Mouse (Mus musculus): ENCODE measurements around the gene Ggnbp2.

DNA sequence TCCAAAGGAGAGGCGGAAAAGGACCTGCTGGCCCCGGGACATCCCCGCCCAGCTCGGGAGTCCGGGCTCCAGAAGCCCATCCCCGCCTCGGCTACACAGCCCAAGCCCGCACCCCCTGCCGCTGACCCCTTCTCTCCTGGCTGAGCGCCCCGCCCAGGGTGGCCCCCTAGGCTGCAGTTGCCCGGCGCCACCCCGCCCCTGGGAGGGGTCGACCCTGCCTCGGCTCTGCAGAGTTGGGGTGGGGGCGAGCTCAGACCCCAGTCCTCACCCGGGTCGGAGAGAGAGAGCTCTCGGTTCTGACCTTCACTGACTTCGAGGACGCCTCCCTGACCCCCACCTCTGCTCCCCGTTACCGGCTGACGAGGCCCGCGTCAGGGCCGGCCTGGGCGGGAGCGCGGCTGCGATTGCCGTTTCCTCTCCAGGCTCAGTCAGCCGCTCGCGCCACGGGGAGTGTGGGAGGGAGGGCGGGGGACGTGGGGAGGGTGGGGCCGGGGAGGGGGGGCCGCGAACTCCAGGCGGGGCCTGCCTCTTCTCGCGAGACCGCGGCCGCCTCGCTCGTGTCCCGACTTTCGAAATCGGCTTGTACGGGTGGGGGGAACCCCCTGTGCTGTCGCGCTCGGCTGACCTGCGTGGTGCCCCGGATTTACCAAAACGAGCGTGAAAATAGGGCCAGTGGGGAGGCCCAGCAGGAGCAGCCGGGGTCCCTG lies at the start of gene Ggnbp2:
- TF ChIP-seq MYOD1 (IDR thresholded peaks at IDR 0.05; ENCODE audit: control insufficient read depth in 1 of 3, insufficient read length in 2 of 3, low read depth in 2 of 3) (peak in 1 of 3 experiments; percentile 42), POLR2A (IDR thresholded peaks at IDR 0.05; ENCODE audit: insufficient read length, low read depth) (peak; percentile 81), CEBPB (IDR thresholded peaks at IDR 0.05; ENCODE audit: insufficient read depth, poor library complexity, severe bottlenecking) (peak; percentile 45; the same call in 1 of the 2 replicates), E2F4 (IDR thresholded peaks at IDR 0.05; ENCODE audit: insufficient read depth) (peak; percentile 34), USF1 (IDR thresholded peaks at IDR 0.05; ENCODE audit: low read depth) (no peak), TCF12 (IDR thresholded peaks at IDR 0.05; ENCODE audit: insufficient read depth, poor library complexity, severe bottlenecking) (no peak), MAX (IDR thresholded peaks at IDR 0.05; ENCODE audit: low read depth) (no peak), TCF3 (IDR thresholded peaks at IDR 0.05; ENCODE audit: insufficient read length, low read depth) (no peak), POLR2AphosphoS2 (IDR thresholded peaks at IDR 0.05; ENCODE audit: insufficient read length, low read depth) (peak; percentile 89), MYOG (IDR thresholded peaks at IDR 0.05; ENCODE audit: control insufficient read depth in 1 of 3, insufficient read depth in 1 of 3, insufficient read length in 2 of 3, low read depth in 2 of 3) (peak in 1 of 3 experiments; percentile 23), SRF (IDR thresholded peaks at IDR 0.05; ENCODE audit: control insufficient read depth, insufficient read length, low read depth) (no peak), REST (IDR thresholded peaks at IDR 0.05; ENCODE audit: insufficient read depth, insufficient read length) (no peak)

Measured in myocyte (in vitro differentiated cells).